Mouse (Mus musculus) ZHBTc4 (cell line): Measurements from ENCODE around the gene Uckl1.

ENCODE experiments used
- DNase-seq: peaks from one replicate; pipeline ENCODE4 v3.0.0-alpha.2; 2011; ENCODE audit warnings: low read depth, low spot score

Gene Uckl1

GRCm38 (mm10) chr2:181589732-181590105, 5.0 kb upstream of the Uckl1 start:
- DNase-seq: no peak

- no peak for DNase-seq
These were observed 4.5 kb upstream of the Uckl1 start for GRCm38 (mm10) chr2:181589011-181589731.

- DNase-seq: no peak
These were observed 3.6 kb upstream of the Uckl1 start for GRCm38 (mm10) chr2:181588229-181588780.

GRCm38 (mm10) chr2:181587796-181588195, 3.1 kb upstream of the Uckl1 start:
- no peak for DNase-seq

- DNase-seq: no peak
These were observed 1.4 kb upstream of the Uckl1 start for GRCm38 (mm10) chr2:181586124-181586523.

- no peak for DNase-seq
These were observed 814 bp upstream of the Uckl1 start for GRCm38 (mm10) chr2:181585506-181585905.

- DNase-seq: no peak
These were observed 1.0 kb downstream of the Uckl1 start for GRCm38 (mm10) chr2:181583460-181584257.

- no peak for DNase-seq
These were observed 1.8 kb downstream of the Uckl1 start for GRCm38 (mm10) chr2:181582939-181583338.

GRCm38 (mm10) chr2:181582358-181582757, 2.3 kb downstream of the Uckl1 start:
- DNase-seq: no peak

GRCm38 (mm10) chr2:181581402-181582120, 3.1 kb downstream of the Uckl1 start:
- peak; percentile 89 for DNase-seq

- peak; percentile 96 for DNase-seq
These were observed 3.7 kb downstream of the Uckl1 start for GRCm38 (mm10) chr2:181581016-181581401.

- no peak for DNase-seq
These were observed 4.4 kb downstream of the Uckl1 start for GRCm38 (mm10) chr2:181580131-181580772.

GRCm38 (mm10) chr2:181579681-181580080, 5.0 kb downstream of the Uckl1 start:
- no peak for DNase-seq

- DNase-seq: no peak
These were observed 5.7 kb downstream of the Uckl1 start for GRCm38 (mm10) chr2:181578790-181579618.

GRCm38 (mm10) chr2:181577981-181578581, 6.6 kb downstream of the Uckl1 start:
- DNase-seq: no peak

GRCm38 (mm10) chr2:181577126-181577525, 7.6 kb downstream of the Uckl1 start:
- no peak for DNase-seq

- no peak for DNase-seq
These were observed 8.1 kb downstream of the Uckl1 start for GRCm38 (mm10) chr2:181576613-181577012.

- DNase-seq: no peak
These were observed 9.7 kb downstream of the Uckl1 start for GRCm38 (mm10) chr2:181574921-181575545.

GRCm38 (mm10) chr2:181573961-181574360, 10.7 kb downstream of the Uckl1 start:
- no peak for DNase-seq
